Mouse (Mus musculus) thymus, postnatal 4 days (tissue): Measurements from ENCODE around the gene Glp1r.
A peak's percentile ranks its signal among the peaks of the same experiment; 100 is the strongest.

ENCODE experiments used
- DNase-seq: peaks from one replicate; pipeline ENCODE4 v3.0.0; 2021

The Glp1r gene

GRCm38 (mm10) chr17:30923566-30923965, 21.9 kb downstream of the Glp1r start:
- no peak for DNase-seq

GRCm38 (mm10) chr17:30930827-30931226, 29.2 kb downstream of the Glp1r start:
- DNase-seq, result no peak

GRCm38 (mm10) chr17:30932836-30933235, 31.2 kb downstream of the Glp1r start:
- no peak for DNase-seq

- no peak for DNase-seq
These were observed 33.7 kb downstream of the Glp1r start for GRCm38 (mm10) chr17:30935301-30935700.

GRCm38 (mm10) chr17:30938554-30938953, 36.9 kb downstream of the Glp1r start:
- peak; percentile 35 for DNase-seq

- no peak for DNase-seq
These were observed 46.8 kb downstream of the Glp1r start for GRCm38 (mm10) chr17:30948382-30948781.

GRCm38 (mm10) chr17:30950780-30951179, 49.2 kb downstream of the Glp1r start:
- DNase-seq, result peak; percentile 86

GRCm38 (mm10) chr17:30951600-30951999, 50.0 kb downstream of the Glp1r start:
- no peak for DNase-seq

- DNase-seq, result no peak
These were observed 52.7 kb downstream of the Glp1r start, which contains the start of gene Umodl1 for GRCm38 (mm10) chr17:30954340-30954739. Gene Umodl1 (plus strand): TSS chr17:30954640.

GRCm38 (mm10) chr17:30961936-30962592, 60.4 kb downstream of the Glp1r start:
- DNase-seq, result peak; percentile 29

GRCm38 (mm10) chr17:30962880-30963279, 61.3 kb downstream of the Glp1r start:
- no peak for DNase-seq

- DNase-seq, result no peak
These were observed 68.4 kb downstream of the Glp1r start for GRCm38 (mm10) chr17:30969983-30970382.

- DNase-seq, result no peak
These were observed 70.3 kb downstream of the Glp1r start for GRCm38 (mm10) chr17:30971877-30972276.

GRCm38 (mm10) chr17:30973332-30973731, 71.7 kb downstream of the Glp1r start:
- DNase-seq, result no peak

GRCm38 (mm10) chr17:30977290-30977689, 75.7 kb downstream of the Glp1r start:
- no peak for DNase-seq

- DNase-seq, result no peak
These were observed 76.9 kb downstream of the Glp1r start for GRCm38 (mm10) chr17:30978556-30978955.

- DNase-seq, result no peak
These were observed 81.9 kb downstream of the Glp1r start for GRCm38 (mm10) chr17:30983521-30983920.

- peak; percentile 44 for DNase-seq
These were observed 88.6 kb downstream of the Glp1r start for GRCm38 (mm10) chr17:30990254-30990653.
